ENCODE assay signal across 19 mouse cellular contexts in genomic region chr6:6301001-6301510, GRCm38 (mm10).
A peak's percentile ranks its signal among the peaks of the same experiment; 100 is the strongest.
DNase-seq lines count a peak whose midpoint lies in the region; ATAC-seq lines count a peak whose summit lies in the region.
"Had no signal": no experiment of that assay in that cellular context is flagged by ENCODE, and none has a peak within 500 bp of the region (broad histone marks: within the 10 kb centered on the region; RNA-seq: fewer than 3 reads in every experiment).

No protein-coding gene starts in this region.

- H3K27me3 ChIP-seq in heart, embryonic 12.5 days (replicated peaks), result no peaks in the 10 kb centered on the region
- no peaks in the 10 kb centered on the region for H3K27me3 ChIP-seq in kidney, embryonic 16.5 days (ENCODE audit: insufficient read depth, low read length)
- H3K27me3 ChIP-seq: heart, embryonic 13.5 days had no signal

- H3K9ac ChIP-seq in heart, embryonic 12.5 days, result no peak overlapping the region
- no peak overlapping the region for H3K9ac ChIP-seq in kidney, embryonic 16.5 days (replicated peaks; ENCODE audit: low read length)
- H3K9ac ChIP-seq: embryonic facial prominence, embryonic 13.5 days; forebrain, embryonic 12.5 days; heart, embryonic 13.5 days; hindbrain, embryonic 14.5 days had no signal

- no peak for ATAC-seq in heart, embryonic 12.5 days (ENCODE audit: insufficient number of reproducible peaks, low FRiP score)
- no peak for ATAC-seq in kidney, embryonic 16.5 days (ENCODE audit: low FRiP score, low TSS enrichment)
- ATAC-seq: forebrain, embryonic 16.5 days had no signal

- H3K36me3 ChIP-seq in heart, embryonic 12.5 days, result no peaks in the 10 kb centered on the region
- no peaks in the 10 kb centered on the region for H3K36me3 ChIP-seq in kidney, embryonic 16.5 days (ENCODE audit: insufficient read depth, low read length)
- H3K36me3 ChIP-seq: embryonic facial prominence, embryonic 13.5 days; forebrain, embryonic 12.5 days; heart, embryonic 13.5 days; hindbrain, embryonic 10.5 days had no signal

- no peak overlapping the region for H3K4me3 ChIP-seq in heart, embryonic 12.5 days
- no peak overlapping the region for H3K4me3 ChIP-seq in kidney, embryonic 16.5 days (ENCODE audit: low read length)
- H3K4me3 ChIP-seq: embryonic facial prominence, embryonic 13.5 days; forebrain, embryonic 12.5 days; heart, embryonic 13.5 days; hindbrain, embryonic 10.5 days had no signal

- H3K27ac ChIP-seq in heart, embryonic 12.5 days (ENCODE audit: poor library complexity, severe bottlenecking), result no peak overlapping the region
- no peak overlapping the region for H3K27ac ChIP-seq in kidney, embryonic 16.5 days (ENCODE audit: low read length)
- H3K27ac ChIP-seq: embryonic facial prominence, embryonic 13.5 days; forebrain, embryonic 12.5 days; hindbrain, embryonic 10.5 days; hindbrain, embryonic 14.5 days had no signal

- peak; percentile 63 for DNase-seq in heart, adult 18-20 months
- peak; percentile 40 for DNase-seq in kidney, adult 11 months
- DNase-seq in kidney, postnatal 10 days, result no peak
- peak; percentile 6 for DNase-seq in kidney, postnatal 14 days
- DNase-seq in kidney, postnatal 36 days, result peak; percentile 11 to 12
- DNase-seq in c-Kit-positive CD71-positive TER-119-positive erythroid progenitor cells, embryonic 14.5 days (ENCODE audit: low spot score), result no peak
- DNase-seq: adrenal gland, postnatal 14 days; cerebellum, adult 18-20 months; cerebellum, adult 9-11 months; cerebellum, postnatal 36 days; gastrocnemius, postnatal 10 days had no signal

- H3K9me3 ChIP-seq in heart, embryonic 12.5 days (replicated peaks), result no peaks in the 10 kb centered on the region
- H3K9me3 ChIP-seq in kidney, embryonic 16.5 days (ENCODE audit: low read length), result no peaks in the 10 kb centered on the region
- H3K9me3 ChIP-seq: embryonic facial prominence, embryonic 13.5 days; forebrain, embryonic 12.5 days; heart, embryonic 13.5 days had no signal

- no peak overlapping the region for H3K4me2 ChIP-seq in heart, embryonic 12.5 days
- no peak overlapping the region for H3K4me2 ChIP-seq in kidney, embryonic 16.5 days (replicated peaks; ENCODE audit: low read depth, low read length)
- H3K4me2 ChIP-seq: embryonic facial prominence, embryonic 13.5 days; forebrain, embryonic 12.5 days; heart, embryonic 13.5 days; hindbrain, embryonic 14.5 days had no signal

- WGBS in heart, embryonic 12.5 days, result 86% methylated on average over 6 of the region's 6 CpGs
- WGBS in kidney, embryonic 16.5 days, result 90% methylated on average over 6 of the region's 6 CpGs

- H3K4me1 ChIP-seq in heart, embryonic 12.5 days (replicated peaks), result peaks cover 32% of the 10 kb centered on the region
- H3K4me1 ChIP-seq in kidney, embryonic 16.5 days (ENCODE audit: insufficient read depth, low read length), result peaks cover 3% of the 10 kb centered on the region; the same call in 1 of the 2 replicates

Comparison
In these comparisons a context has a peak if more than half of its experiments do, and no peak if none do; other contexts are left out.
1. DNase-seq: peak in heart, adult 18-20 months (2 of 2), kidney, adult 11 months (single experiment), kidney, postnatal 14 days (single experiment) and kidney, postnatal 36 days (2 of 2); none in kidney, postnatal 10 days (single experiment) and c-Kit-positive CD71-positive TER-119-positive erythroid progenitor cells, embryonic 14.5 days (single experiment).